Mouse (Mus musculus) spleen, adult 2 months (tissue): Measurements from ENCODE around the gene Arntl. TPM values are rescaled to one million over a fixed set of nuclear protein-coding genes. Genes with fewer than 3 reads are reported as not detected.
A peak's percentile ranks its signal among the peaks of the same experiment; 100 is the strongest.
"Not testable (repeated sequence)": the region's sequence is repeated elsewhere in the genome, so short reads cannot be mapped to it uniquely, and the experiment has no call there.

Source experiments
- DNase-seq, 2 experiments: peaks; one replicate each; pipeline versions ENCODE4 v3.0.0 to v3.0.0-alpha.2; 2012 to 2021; ENCODE audit warnings: low spot score in 2 of 2, low read depth in 1 of 2
- H3K27ac ChIP-seq: fragments of 200-500 bp; 2 replicates; pipeline ENCODE4 v1.5.1; 2012; ENCODE audit warnings: low read length, inconsistent platforms; ENCODE audit not compliant: insufficient read depth
- H3K27me3 ChIP-seq: fragments of 200-500 bp; 2 replicates; pipeline ENCODE4 v1.6.1; 2012; ENCODE audit warnings: mild to moderate bottlenecking, moderate library complexity, low read length, inconsistent platforms; ENCODE audit not compliant: control insufficient read depth, insufficient read depth
- H3K36me3 ChIP-seq: fragments of 200-500 bp; 2 replicates; pipeline ENCODE4 v1.6.1; 2012; ENCODE audit warnings: mild to moderate bottlenecking, low read length, inconsistent platforms; ENCODE audit not compliant: control insufficient read depth, insufficient read depth
- H3K4me1 ChIP-seq: fragments of 200-500 bp; 2 replicates; pipeline ENCODE4 v1.6.1; 2011; ENCODE audit warnings: inconsistent platforms; ENCODE audit not compliant: control insufficient read depth, insufficient read depth, insufficient read length
- H3K4me3 ChIP-seq: fragments of 200-500 bp; 2 replicates; pipeline ENCODE4 v1.5.1; 2011; ENCODE audit warnings: mild to moderate bottlenecking, inconsistent platforms; ENCODE audit not compliant: insufficient read depth, insufficient read length; ENCODE audit errors: extremely low read depth
- CTCF ChIP-seq: fragments of 200-500 bp; IDR thresholded peaks from 2 replicates; pipeline ENCODE4 v1.5.1; 2011; ENCODE audit warnings: mild to moderate bottlenecking, inconsistent platforms; ENCODE audit not compliant: insufficient read depth, insufficient read length, insufficient replicate concordance; ENCODE audit errors: extremely low read depth
- POLR2A ChIP-seq: fragments of 200-500 bp; IDR thresholded peaks from 2 replicates; pipeline ENCODE4 v1.6.1; 2011; ENCODE audit warnings: low read depth, low read length, inconsistent platforms
- WGBS: fragments of 180-500 bp; shearing (Covaris S2); methylation state at CpG from one replicate; pipeline ENCODE4 v1.1.7; 2018; 5-methylcytosine and 5-hydroxymethylcytosine counted together
- polyA plus RNA-seq: library from polyadenylated mRNA; depleted of rRNA; stranded (reverse); fragments of >200 nt; gene quantifications from 2 replicates; pipeline ENCODE4 v1.2.3, GENCODE M21; 2012

Gene Arntl
- polyA plus RNA-seq, 1 experiment = 6.3 TPM

DNA sequence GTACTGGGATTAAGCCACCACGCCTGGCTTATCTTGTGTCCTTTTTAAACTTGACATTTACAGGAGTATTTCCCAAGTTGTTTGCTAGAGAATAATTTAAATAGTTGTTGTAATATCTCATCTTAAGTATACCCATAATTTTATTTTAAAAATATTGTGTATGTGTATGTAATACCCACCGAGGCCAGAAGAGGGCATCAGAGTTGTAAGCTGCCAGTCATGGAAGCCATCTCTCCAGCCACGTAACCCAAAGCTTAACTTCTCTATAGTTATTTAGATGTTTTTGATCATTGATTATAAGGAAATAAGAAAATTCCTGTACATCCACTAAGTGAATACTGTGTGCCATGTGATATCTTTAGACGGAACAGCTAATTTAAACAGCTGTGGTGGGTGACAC is 51.2 kb downstream of the Arntl start:
- whole genome bisulfite sequencing = 51% methylated on average over 4 of the region's 4 CpGs
- no peak overlapping the region for H3K4me3 ChIP-seq
- DNase-seq = no peak
- peaks cover 8% of the 10 kb centered on the region for H3K4me1 ChIP-seq
- TF ChIP-seq CTCF (no peak), POLR2A (no peak)
- H3K27me3 ChIP-seq = no peaks in the 10 kb centered on the region
- H3K27ac ChIP-seq = no peak overlapping the region
- H3K36me3 ChIP-seq = no peaks in the 10 kb centered on the region

DNA sequence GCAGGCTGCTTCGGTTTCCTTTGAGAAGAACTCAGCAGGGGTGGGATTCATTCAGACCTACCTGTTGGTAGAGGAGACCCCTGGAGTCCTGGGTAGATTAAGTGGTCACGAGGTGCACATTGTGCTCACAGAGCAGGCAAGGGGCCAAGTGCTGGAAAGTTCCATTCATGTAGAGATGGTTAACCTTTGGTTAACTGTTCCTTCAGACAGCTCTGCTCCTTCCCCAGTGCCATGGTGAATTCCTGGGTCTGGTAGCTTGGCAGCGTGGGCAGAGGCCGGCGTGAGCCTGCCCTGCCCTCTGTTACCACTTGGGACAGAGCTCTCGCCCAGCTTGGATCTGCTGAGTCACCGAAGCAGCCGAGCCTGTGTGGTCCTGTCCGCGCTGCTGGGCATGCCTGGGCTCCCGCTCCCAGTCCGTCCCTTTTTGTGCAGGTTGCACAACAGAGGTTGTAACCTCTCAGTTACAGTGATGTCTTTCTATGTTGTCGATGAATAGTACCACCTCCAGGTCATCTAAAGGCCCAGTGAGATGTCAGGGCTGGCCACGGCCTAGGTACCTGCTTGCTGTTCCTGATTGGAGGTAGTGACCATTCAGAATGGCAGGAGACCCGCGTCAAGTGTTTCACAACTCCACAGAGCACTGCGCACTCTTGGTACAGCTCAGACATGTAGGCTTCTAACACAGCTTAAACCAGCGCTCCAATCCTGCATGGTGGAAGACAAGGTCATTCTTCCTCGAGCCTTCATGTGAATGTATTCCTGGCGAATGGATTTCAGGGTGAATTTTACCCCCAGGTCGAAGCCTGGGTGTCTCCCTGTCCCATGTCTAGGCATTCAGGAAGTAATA is 53.3 kb downstream of the Arntl start:
- TF ChIP-seq POLR2A (no peak), CTCF (no peak)
- no peak for DNase-seq
- no peak overlapping the region for H3K4me3 ChIP-seq
- peaks cover 12% of the 10 kb centered on the region for H3K4me1 ChIP-seq
- H3K36me3 ChIP-seq = no peaks in the 10 kb centered on the region
- H3K27me3 ChIP-seq = no peaks in the 10 kb centered on the region
- 76% methylated on average over 21 of the region's 21 CpGs for WGBS
- no peak overlapping the region for H3K27ac ChIP-seq

DNA sequence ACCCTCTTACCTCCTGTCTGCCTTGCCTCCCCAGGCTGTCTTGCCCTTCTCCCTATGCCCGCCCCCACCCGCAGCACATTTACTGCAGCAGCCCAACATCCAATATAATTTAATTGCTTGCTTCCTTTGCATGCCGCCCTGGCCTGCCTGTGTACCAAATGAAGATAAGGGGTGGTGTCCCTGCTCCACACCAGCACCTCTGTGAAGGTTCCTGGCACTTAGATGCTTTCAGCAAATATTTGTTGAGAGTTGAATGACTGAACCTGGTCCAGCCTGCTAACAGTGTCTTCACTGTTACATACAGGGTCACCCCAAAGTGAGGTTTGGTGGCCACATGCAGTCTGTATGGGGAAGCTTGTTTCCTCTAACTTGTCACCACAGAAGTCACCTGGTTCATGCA is 54.4 kb downstream of the Arntl start:
- no peak for TF ChIP-seq CTCF
- no peak for TF ChIP-seq POLR2A
- 80% methylated on average over 3 of the region's 3 CpGs for WGBS
- no peaks in the 10 kb centered on the region for H3K36me3 ChIP-seq
- no peak overlapping the region for H3K4me3 ChIP-seq
- no peak for DNase-seq
- no peaks in the 10 kb centered on the region for H3K27me3 ChIP-seq
- no peak overlapping the region for H3K27ac ChIP-seq
- peaks cover 12% of the 10 kb centered on the region for H3K4me1 ChIP-seq

DNA sequence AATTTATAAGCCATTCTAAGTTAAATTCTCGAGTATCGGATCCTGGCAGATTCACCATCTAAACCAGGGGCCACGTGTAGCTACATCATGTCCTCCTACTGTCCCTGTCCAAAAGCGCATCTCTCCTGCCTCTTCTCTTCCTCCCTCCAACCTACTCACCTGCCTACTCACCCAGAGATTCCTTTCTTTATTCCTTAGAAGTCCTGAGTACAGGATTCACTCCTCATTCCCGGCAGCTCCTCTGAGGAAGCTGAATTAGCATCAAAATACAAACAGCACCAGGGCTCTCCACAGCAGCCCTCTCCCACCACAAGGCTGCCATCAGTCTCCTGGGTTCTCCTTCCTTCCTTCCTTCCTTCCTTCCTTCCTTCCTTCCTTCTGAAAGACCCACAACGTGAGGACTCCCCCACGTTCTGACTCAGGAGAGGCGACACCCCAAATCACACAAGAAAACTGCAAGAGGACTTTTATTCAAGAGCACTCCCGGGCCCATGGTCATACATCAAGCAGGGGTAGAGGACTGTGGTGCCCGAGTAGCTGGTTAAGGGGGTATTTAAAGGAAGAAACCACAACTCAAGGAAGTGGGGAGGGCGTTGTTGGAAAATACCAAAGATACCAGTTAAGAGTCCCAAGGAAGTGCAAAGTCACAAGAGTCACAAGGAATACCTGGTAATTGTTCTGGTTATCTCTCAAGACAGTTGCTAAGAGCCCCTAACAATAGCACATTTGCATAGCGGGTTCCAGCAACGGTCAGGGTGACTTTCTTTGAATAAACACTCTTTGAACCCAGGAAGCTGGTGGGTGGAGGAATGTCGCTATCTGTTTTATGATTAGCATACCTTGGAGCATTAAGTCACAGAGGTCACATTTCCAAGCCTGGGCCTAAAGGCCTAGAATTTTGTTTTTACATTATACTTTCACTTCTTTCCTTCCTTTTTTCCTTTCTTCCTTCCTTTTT is 55.5 kb downstream of the Arntl start:
- H3K27me3 ChIP-seq, DNase-seq, H3K27ac ChIP-seq, H3K4me3 ChIP-seq, H3K36me3 ChIP-seq: not testable (repeated sequence)
- WGBS = 70% methylated on average over 14 of the region's 14 CpGs
- peaks cover 12% of the 10 kb centered on the region for H3K4me1 ChIP-seq

DNA sequence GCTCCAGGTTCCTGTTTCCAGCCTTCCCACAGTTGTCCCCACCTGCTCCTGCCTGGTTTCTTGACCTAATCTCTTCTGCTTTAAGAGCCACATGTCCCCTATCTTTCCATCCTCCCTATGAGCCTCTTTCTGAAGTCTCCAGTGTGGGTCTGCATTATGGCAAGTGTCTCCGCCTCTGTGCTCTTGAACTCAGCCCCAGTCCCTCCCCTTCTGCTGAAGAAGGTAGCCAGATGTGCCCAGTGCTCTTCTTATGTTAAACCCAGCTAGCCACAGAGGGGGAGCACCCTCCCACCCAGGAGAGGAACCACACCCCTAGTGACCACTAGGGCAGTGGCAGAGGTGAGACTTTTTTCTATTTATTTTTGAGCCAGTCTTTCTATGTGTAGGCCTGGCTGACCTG is 56.7 kb downstream of the Arntl start:
- 89% methylated on average over 1 of the region's 1 CpGs for WGBS
- no peak for TF ChIP-seq POLR2A
- no peak for TF ChIP-seq CTCF

DNA sequence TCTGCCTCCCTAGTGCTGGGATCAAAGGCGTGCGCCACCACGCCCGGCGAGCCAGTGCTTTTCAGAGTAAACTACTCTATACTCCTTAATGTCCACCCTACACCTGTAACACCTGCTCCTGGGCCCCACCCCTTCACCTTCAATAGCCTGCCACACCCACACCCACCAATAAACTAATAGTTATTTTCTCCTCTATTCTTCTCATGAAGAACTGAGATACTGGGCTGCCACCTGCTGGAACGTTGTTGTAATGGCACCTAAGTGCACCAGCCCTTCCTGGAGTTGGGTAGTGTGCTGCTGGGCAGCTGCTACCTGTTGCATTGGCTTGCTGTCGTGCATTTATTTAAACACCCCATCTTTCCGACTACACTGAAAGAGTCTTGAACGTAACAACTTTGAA is 61.0 kb downstream of the Arntl start:
- Histone ChIP-seq H3K27me3 (no peaks in the 10 kb centered on the region), H3K4me3 (no peak overlapping the region), H3K36me3 (no peaks in the 10 kb centered on the region), H3K27ac (no peak overlapping the region), H3K4me1 (peaks cover 4% of the 10 kb centered on the region; the same call in 1 of the 2 replicates)
- TF ChIP-seq POLR2A = no peak
- TF ChIP-seq CTCF = peak; percentile 63; the same call in 1 of the 2 replicates
- 77% methylated on average over 9 of the region's 9 CpGs for WGBS
- peak; percentile 19 to 66 for DNase-seq

More for the DNA sequence above, 56.7 kb downstream of the Arntl start:
- no peak overlapping the region for H3K27ac ChIP-seq
- no peak for DNase-seq
- no peaks in the 10 kb centered on the region for H3K27me3 ChIP-seq
- H3K4me1 ChIP-seq = peaks cover 12% of the 10 kb centered on the region
- no peaks in the 10 kb centered on the region for H3K36me3 ChIP-seq
- H3K4me3 ChIP-seq = no peak overlapping the region
